Mouse (Mus musculus) lung, adult 2 months (tissue): Measurements from ENCODE around the gene Hirip3. TPM values are rescaled to one million over a fixed set of nuclear protein-coding genes. Genes with fewer than 3 reads are reported as not detected.

Source experiments
- DNase-seq: peaks from one replicate; pipeline ENCODE4 v3.0.0; 2022
- H3K4me1 ChIP-seq: fragments of 200-500 bp; 2 replicates; pipeline ENCODE4 v1.6.1; 2011; ENCODE audit warnings: low read length; ENCODE audit not compliant: control insufficient read depth, insufficient read depth
- H3K4me3 ChIP-seq: fragments of 200-500 bp; replicated peaks from 2 replicates; pipeline ENCODE3; 2011; ENCODE audit warnings: low read depth, mild to moderate bottlenecking, control low read depth, low read length; ENCODE audit errors: extremely low read depth
- CTCF ChIP-seq: fragments of 200-500 bp; IDR thresholded peaks from 2 replicates; pipeline ENCODE4 v1.5.1; 2011; ENCODE audit warnings: mild to moderate bottlenecking, low read length, control low read depth; ENCODE audit not compliant: insufficient read depth
- POLR2A ChIP-seq: fragments of 200-500 bp; IDR thresholded peaks from 2 replicates; pipeline ENCODE4 v1.6.1; 2011; ENCODE audit warnings: low read depth, mild to moderate bottlenecking, control low read depth, low read length, borderline replicate concordance; ENCODE audit errors: extremely low read depth
- WGBS: fragments of 180-500 bp; shearing (Covaris S2); methylation state at CpG from one replicate; pipeline ENCODE4 v1.1.7; 2018; 5-methylcytosine and 5-hydroxymethylcytosine counted together
- polyA plus RNA-seq: library from polyadenylated mRNA; depleted of rRNA; stranded (reverse); fragments of >200 nt; gene quantifications from 2 replicates; pipeline ENCODE4 v1.2.3, GENCODE M21; 2012

The Hirip3 gene
- polyA plus RNA-seq, 1 experiment, result 7.5 TPM

DNA sequence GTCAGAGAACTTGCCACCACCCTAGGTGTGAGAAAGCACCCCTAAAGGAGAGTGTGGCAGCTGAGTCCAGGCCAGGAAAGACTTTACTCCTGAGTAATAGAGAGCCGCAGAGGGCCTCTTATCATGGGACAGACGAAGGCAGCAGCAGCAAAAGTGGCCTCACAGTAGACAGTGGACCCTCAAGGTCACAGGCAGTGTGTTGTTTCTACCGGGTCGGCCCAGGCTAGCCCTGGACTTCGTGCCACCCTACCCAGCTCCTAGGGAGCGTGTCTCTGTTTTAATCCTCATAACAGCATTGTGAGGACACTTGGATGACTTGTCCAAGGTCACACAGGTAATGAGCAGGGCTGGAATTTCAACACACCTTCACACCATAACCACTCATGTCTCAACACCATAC, 11.6 kb upstream of the Hirip3 start:
- no peak for TF ChIP-seq POLR2A
- TF ChIP-seq CTCF, result no peak
- no peak overlapping the region for H3K4me3 ChIP-seq
- H3K4me1 ChIP-seq, result peaks cover 6% of the 10 kb centered on the region; the same call in 1 of the 2 replicates
- 76% methylated on average over 6 of the region's 6 CpGs for WGBS
- no peak for DNase-seq

DNA sequence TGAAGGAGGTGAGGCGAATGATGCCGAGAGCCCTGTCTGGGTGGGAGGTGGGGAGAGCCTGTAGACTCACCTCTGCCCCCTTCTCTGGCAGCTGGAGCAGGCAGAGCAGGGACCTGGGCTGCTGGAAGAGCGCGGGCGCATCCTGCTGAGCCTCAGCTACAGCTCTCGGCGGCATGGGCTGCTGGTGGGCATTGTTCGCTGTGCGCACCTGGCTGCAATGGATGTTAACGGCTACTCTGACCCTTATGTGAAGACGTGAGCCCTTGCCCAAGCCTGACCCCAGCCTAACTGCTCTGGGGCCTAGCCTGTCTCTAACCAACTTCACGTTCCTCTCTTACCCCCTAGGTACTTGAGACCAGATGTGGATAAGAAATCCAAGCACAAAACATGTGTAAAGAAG, 10.6 kb upstream of the Hirip3 start:
- WGBS, result 51% methylated on average over 12 of the region's 12 CpGs
- DNase-seq, result no peak
- TF ChIP-seq CTCF, result no peak
- 0 out of 2 replicates have a peak, but pooled peaks have one; percentile 7 for TF ChIP-seq POLR2A
- H3K4me1 ChIP-seq, result peaks cover 6% of the 10 kb centered on the region; the same call in 1 of the 2 replicates
- H3K4me3 ChIP-seq, result no peak overlapping the region

DNA sequence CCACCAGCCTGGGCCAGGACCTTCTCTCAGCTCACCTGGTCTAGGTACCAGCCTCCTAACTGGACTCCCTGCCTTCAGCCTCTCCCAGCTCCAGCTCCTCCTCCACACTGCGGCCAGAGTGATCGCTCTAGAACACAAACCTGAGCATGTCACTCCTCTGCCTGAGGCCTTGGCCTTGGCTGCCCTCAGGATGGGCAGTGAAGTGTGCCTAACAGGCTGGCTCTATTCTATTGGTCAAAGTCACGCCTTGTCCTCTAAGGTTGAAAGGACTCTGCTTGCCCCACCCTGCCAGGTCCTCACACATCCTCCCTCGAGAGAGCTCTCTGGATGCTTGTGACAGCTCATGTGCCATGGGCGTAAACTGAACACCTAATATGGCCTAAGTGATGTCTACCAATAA, 8.3 kb upstream of the Hirip3 start:
- DNase-seq, result no peak
- TF ChIP-seq POLR2A (no peak), CTCF (no peak)
- Histone ChIP-seq H3K4me1 (no peaks in the 10 kb centered on the region), H3K4me3 (no peak overlapping the region)
- 81% methylated on average over 5 of the region's 5 CpGs for WGBS

DNA sequence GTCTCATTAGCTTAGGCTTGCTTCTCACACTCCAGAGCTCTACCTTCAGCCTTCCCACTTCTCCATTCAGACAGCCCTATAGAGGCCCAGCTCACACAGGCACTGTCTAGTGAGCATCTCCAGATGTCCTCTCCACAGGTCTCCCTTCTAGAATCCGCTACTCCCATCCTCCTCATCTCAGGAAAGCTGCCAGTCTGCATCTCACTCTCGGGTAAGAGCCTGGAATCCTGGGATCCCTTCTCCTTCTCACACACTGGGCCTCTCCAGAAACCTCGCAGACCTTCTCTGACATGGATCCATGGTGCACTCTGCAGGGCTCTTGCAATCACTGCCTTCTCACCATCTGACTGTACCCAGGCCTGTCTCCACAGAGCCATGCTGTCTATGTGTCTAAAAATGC, 6.1 kb upstream of the Hirip3 start:
- no peak overlapping the region for H3K4me3 ChIP-seq
- no peak for DNase-seq
- 86% methylated on average over 3 of the region's 3 CpGs for WGBS
- H3K4me1 ChIP-seq, result peaks cover under 1% of the 10 kb centered on the region; the same call in 1 of the 2 replicates
- TF ChIP-seq POLR2A (no peak), CTCF (no peak)

DNA sequence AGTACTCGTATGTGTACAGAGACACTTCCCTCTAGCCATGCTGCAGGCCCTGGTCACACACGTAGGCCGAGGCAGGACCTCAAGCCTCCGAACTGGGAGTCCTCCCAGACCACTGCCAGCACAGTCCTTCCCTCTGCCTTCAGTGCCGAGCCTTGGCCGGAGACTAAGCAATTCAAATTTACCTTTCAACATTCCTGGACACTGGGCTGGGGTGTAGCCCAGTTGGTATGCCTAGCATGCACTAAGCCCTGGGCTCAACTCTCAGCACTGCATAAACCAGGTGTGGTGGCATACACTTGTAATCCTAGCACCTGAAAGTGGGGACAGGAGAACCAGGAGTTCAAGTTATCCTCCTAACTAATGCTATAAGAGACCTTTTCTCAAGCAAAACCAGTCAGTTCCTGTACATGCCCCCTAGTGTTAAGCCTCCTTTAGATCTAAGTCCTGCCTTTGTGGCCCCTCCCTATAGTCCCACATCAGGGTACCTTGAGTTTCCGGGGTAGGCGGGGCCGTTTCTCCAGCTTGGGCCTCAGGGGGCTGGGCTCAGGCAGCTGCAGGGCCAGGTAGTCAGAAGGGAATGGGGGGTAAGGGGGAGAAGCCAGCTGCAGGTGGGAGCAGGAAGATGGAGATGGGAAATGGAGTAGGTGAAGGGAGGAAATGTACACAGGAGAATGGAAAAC, 4.9 kb upstream of the Hirip3 start:
- DNase-seq, result no peak
- WGBS, result 62% methylated on average over 9 of the region's 9 CpGs
- TF ChIP-seq CTCF (no peak), POLR2A (peak; percentile 42; the same call in 1 of the 2 replicates)
- Histone ChIP-seq H3K4me3 (no peak overlapping the region), H3K4me1 (peaks cover 6% of the 10 kb centered on the region)

DNA sequence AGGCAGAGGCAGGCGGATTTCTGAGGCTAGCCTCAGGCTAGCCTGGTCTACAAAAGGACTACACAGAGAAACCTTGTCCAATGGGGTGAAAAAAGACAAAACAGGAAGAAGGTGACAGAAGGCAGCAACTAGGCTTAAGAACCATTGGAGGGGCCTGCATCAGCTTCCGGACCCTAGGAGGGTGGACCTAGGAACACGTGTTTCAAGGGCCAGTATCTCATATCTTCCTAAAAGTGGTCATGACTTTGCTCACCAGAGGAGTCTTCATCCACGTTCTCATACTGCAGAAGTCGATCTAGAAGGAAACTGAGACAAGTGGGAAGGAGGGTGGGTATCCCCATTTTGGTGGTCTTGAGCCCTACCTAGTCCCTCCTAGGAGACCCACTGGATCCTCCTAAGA, 785 bp upstream of the Hirip3 start:
- 53% methylated on average over 5 of the region's 5 CpGs for WGBS

DNA sequence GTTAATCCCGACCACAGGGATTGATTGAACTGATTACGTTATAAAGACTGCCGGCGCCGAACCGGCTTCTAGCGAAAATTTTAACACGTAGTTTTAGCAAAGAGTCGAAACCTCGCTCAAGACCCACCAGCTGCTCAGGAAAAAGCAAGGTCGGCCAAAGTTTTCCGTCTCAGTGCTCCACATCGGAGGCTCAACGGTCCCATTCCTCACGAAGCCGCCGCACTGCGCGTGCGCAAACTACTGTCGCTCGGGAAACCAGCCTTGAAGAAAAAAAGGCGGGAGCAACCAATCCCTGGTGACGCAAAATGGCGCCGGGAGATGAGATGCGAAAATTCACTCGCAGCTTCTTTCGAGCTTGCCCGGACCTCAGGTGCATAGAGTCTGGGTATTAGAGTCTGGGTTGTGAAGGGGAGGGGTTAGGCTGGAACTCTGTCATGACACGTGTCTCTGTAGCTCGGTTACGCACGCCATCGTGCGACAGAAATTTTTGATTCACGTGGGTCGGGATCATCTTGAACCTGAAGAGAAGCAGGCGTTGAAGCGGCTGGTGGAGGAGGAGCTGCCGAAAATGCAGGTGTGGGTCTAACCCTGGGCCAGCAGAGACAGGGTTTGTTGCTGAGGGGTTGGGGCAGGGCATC, 494 bp downstream of the Hirip3 start, which contains the start of gene Ino80e:
Ino80e (minus strand) TSS at position 231 of the 638 bp plus-strand sequence.
- peak; percentile 65; the same call in 1 of the 2 replicates for TF ChIP-seq POLR2A
- no peak for TF ChIP-seq CTCF
- under 1% methylated on average over 41 of the region's 41 CpGs for WGBS
- DNase-seq, result peak; percentile 91
- Histone ChIP-seq H3K4me3 (peak within 1 kb of the TSS; percentile 89), H3K4me1 (peaks cover 11% of the 10 kb centered on the region)

More for the DNA sequence above, 785 bp upstream of the Hirip3 start:
- no peak for DNase-seq
- Histone ChIP-seq H3K4me3 (peak overlapping the region; percentile 89), H3K4me1 (peaks cover 11% of the 10 kb centered on the region)
- no peak for TF ChIP-seq CTCF
- TF ChIP-seq POLR2A, result no peak

DNA sequence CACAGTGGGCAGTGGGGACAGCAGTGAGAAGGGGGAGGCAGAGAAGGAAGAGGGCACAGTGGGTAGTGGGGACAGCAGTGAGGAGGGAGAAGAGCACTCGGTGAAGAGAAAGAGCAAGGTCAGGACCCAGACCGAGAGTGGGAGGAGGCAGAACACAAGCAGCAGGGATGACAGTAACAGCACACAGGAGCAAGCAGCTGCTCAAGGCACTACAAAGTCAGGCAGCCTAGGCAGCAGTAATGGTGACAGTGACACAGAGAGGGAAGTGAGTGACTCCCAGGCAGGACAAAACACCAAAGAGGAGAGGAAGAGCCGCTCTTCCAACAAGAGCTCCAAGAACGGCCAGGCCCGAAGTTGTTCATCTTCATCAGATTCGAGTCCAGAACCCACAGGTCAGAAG, 2.0 kb downstream of the Hirip3 start:
- peaks cover 11% of the 10 kb centered on the region for H3K4me1 ChIP-seq
- H3K4me3 ChIP-seq, result no peak overlapping the region
- WGBS, result 58% methylated on average over 6 of the region's 6 CpGs
- TF ChIP-seq CTCF (no peak), POLR2A (no peak)
- no peak for DNase-seq

DNA sequence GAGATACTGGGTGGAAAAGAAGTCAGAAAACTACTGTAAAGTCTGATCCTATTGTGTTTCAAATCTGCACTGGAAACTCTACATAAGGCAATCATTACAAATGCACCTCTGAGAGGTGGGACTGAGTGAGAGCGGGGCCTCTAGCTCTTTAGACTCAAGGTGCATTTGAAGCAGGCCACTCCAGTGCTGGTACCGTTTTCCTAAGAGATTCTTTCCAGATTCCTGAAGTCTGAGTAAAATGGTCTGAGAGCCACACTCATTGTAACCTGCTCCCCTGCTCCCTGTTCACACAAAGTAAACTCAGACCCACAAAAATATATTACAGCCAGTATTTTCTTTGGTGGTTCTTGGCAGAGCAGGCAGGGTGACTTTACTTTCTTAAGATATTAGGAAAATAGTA, 5.8 kb downstream of the Hirip3 start:
- WGBS, result 75% methylated on average over 2 of the region's 2 CpGs
- H3K4me1 ChIP-seq, result peaks cover 3% of the 10 kb centered on the region
- TF ChIP-seq POLR2A (no peak), CTCF (no peak)
- DNase-seq, result no peak
- H3K4me3 ChIP-seq, result no peak overlapping the region

DNA sequence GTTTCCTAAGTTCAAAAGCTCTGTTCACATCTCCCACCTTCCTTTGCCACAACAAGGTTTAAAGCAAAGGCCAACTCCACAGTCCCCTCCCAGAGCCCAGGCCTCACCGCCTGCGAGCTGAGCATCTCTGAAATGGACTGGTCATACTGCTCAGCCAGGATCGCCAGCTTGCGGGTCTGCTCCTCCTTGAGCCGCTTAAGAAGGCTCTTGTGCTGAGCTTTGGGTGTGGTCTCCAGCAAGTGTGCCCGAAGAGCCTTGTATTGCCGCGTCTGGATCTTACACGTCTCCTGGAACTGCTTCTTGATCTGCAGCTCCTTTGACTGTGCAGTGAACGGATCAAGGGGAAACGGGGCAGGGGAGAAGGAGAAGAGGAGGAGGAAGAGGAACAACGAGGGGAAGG, 6.2 kb downstream of the Hirip3 start:
- WGBS, result 58% methylated on average over 12 of the region's 12 CpGs
- TF ChIP-seq CTCF (no peak), POLR2A (no peak)
- DNase-seq, result no peak

DNA sequence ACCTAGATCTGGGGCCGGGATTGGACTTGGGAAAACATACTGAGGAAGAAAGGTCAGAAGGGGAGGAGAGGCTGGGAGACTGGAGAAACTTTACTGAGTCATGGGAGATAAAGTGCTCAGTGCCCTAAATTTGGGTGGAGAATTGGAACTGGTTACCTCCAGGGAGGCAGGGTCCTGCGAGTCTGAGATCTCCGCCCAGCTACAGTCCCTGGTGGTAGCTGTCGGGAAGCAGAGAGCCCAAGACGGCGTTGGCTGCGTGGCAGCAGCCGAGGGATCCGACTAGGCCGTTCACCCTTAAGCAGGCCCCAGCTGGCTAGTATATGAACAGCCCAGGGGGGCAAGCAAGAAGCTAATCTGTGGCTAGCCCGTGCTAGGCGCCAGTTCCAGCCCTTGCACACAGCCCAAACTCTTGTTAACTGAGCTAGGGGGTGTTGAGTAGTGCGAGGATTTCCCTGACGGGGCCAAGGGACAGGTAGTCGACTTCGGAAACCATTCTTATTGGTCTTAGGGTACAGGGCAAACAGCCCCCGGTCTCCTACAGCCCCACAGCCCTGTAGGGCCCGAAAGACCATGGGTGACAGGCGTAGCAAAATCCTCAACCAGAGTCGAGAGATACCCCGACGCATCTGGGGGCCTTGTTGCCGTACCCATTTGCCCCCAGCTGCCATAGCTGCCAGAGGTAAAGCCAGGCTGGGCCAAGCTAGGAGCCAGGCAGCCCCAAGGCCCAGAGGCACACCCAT, 8.2 kb downstream of the Hirip3 start:
- Histone ChIP-seq H3K4me1 (peaks cover 4% of the 10 kb centered on the region; the same call in 1 of the 2 replicates), H3K4me3 (no peak overlapping the region)
- WGBS, result 88% methylated on average over 23 of the region's 23 CpGs
- TF ChIP-seq POLR2A, result no peak
- TF ChIP-seq CTCF, result no peak
- DNase-seq, result no peak

More for the DNA sequence above, 6.2 kb downstream of the Hirip3 start:
- H3K4me1 ChIP-seq, result no peaks in the 10 kb centered on the region
- no peak overlapping the region for H3K4me3 ChIP-seq
